Mouse (Mus musculus) Muller cell, postnatal 12 days (primary cell): ENCODE results near the gene Xrn2.
"Not testable (repeated sequence)": the region's sequence is repeated elsewhere in the genome, so short reads cannot be mapped to it uniquely, and the experiment has no call there.

Source experiments
- DNase-seq: peaks from one replicate; pipeline ENCODE4 v3.0.0-alpha.2; 2015; ENCODE audit errors: inconsistent ontology term

Gene Xrn2

GRCm38 (mm10) chr2:147012623-147013184 is at the start of gene Xrn2:
Gene Xrn2 (plus strand): TSS chr2:147012996.
- peak; percentile 97 for DNase-seq

DNA sequence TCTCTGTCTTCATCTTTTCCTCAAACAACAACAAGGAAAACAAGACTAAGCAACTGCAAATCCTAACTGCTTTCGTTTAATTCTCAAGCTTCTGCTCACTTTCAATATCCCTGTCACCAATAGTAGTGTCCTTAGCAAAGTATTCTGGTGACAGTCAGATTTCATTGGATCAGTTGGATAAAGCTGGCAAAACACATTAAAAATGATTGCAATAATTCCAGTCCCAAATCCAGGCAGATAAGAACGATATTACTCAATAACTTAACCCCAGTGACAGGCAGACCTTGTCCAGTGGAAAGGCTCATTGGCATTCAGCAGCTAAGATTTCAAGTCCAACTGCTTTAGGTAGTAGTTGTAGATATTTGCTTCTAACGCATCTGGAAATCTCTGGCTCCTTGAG is 37.8 kb upstream of the Xrn2 start:
- DNase-seq: no peak

- no peak for DNase-seq
Observed at GRCm38 (mm10) chr2:146975453-146976028, 37.3 kb upstream of the Xrn2 start.

DNA sequence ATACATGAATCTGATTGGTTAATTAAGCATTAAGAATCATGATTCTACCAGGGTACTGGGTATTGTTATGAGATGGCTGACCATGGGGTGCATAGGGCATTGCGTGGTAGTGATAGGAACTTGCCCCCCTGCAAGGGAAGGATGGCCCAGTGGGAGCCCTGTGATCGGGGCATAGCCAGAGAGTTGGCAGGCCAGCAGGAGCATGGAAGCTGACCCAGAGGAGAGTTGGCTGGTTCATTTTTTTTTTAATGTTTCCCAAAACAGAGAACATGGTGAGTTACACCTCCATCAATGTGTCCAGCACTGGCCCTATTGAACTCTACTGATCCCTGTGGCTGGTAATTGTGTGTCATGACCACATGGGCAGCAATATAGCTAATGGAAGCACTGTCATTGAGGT is 30.0 kb upstream of the Xrn2 start:
- no peak for DNase-seq

DNA sequence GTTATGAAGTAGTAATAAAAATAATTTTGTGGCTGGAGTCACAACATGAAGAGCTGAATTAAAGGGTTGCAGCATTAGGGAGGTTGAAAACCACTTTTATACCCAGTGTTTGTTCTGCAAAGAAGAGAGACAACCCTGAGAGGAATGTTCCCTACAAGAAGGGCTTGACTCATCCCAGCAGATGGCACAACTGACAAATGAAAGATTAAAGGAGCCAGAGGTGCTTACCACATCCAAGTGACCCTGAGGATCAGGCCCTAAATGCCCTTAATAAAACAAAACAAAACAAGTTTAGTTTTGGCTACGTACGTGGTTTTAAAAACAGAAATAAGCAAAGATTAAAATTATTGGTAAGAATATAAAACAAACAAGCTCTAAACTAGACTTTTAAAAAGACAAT is 28.0 kb upstream of the Xrn2 start:
- no peak for DNase-seq

DNA sequence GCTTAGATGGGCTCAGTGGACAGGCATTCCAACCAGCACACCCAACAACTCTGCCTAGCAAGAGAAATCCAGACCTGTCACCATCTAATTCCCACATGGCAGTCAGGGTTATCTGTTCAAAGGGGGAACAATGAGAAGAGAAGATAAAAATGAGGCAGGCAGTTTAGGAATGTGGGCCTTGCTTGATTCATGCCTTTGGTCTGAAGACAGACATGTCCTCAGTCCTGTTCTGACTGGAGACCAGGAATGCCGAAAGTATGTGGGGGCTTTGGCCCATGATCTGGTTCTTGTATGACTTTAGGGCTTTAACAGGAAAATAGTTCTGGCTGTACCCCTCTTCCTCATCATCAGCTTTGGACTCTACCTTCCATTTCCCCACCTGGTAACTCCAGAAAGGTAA is 27.0 kb upstream of the Xrn2 start:
- DNase-seq: peak; percentile 20

DNA sequence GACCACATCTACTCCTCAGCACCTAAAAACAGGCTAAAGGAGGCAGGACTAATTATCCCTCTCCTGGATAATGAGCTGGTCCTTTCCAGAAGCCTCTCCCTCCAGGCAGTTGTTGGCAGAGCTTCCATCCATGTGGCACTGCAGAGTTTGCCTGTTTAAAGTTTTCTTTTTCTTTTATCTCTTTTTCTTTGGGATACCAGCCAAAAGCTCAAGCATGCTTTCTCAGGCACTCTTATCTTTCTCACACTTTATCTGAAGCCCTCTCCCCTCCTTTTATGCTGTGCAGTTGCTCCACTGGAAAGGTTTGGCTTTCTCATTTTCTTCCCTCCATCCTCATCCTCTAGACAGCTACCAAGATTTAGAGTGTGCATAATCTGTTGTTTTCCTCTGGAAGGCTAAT is 26.4 kb upstream of the Xrn2 start:
- no peak for DNase-seq

- no peak for DNase-seq
Observed at GRCm38 (mm10) chr2:147007265-147007664, 5.5 kb upstream of the Xrn2 start.

GRCm38 (mm10) chr2:147009084-147009483 is 3.7 kb upstream of the Xrn2 start:
- DNase-seq: no peak

DNA sequence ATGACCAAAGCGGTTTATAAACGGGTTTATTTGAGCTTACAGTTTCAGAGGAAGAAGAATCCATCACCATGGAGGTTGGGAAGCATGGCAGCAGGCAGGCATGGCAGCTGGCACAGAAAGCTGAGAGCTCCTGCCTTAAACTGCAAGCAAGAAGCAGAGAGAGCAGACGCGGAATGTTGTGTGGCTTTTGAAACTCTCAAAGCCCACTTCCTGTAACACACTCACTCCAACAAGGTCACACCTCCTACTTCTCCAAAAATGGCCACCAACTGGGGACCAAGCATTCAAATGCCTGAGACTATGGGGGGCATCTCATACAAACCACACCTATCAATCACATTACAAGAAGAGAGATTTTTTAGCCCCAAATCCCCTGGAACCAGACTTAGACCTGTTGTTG is 2.7 kb upstream of the Xrn2 start:
- no peak for DNase-seq

- DNase-seq: no peak
Observed at GRCm38 (mm10) chr2:147010952-147011351, 1.8 kb upstream of the Xrn2 start.

DNA sequence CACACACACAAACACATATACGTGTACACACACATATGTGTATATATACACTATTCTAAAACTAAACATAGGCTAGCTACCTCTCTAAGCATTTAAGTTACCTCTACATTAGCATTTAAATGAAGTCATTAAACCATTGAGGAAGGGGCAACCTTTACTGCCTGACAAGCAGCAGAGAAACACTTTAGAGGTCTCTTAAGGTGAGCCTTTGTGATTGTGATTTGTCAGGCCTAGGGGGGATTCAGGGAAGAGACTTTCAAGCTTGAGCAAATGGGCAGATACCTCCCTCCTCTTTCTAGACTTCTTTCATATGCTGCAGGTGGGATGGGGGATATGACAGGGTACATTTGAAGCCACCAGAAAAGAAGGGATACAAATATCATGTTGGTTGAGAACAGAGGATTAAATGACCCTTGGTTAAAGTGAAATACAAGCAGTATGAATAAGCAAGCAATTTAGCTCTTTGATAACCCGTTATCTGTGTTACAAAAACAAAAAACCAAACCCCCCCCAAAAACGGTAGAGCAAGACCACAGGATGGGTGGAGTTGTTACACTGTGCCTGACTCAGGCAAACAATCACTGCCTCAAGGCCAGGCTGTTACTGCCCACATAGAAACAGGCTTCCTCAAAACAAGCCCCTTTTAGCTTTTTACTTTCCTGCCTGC is 1.2 kb upstream of the Xrn2 start:
- no peak for DNase-seq

GRCm38 (mm10) chr2:147012141-147012622 is 614 bp upstream of the Xrn2 start:
- DNase-seq: no peak

- peak; percentile 92 for DNase-seq
Observed at GRCm38 (mm10) chr2:147013194-147013969, 586 bp downstream of the Xrn2 start.

- DNase-seq: no peak
Observed at GRCm38 (mm10) chr2:147014101-147014886, 1.5 kb downstream of the Xrn2 start.

DNA sequence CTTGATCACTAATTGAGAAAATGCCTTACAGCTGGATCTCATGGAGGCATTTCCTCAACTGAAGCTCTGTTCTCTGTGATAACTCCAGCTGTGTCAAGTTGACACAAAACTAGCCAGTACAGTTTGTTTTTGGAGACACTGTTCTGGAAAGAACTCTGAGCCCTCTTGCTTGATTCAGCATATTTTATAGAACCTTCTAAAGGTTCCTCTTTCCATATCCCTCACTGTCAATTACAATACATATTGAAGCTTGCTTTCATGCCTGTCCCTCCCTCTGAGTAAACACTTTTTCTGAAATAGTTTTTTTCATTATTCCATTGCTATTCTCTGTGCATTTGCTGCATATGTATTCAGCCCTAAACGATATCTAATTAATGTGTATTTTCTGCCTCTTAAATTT is 9.2 kb downstream of the Xrn2 start:
- DNase-seq: not testable (repeated sequence)

DNA sequence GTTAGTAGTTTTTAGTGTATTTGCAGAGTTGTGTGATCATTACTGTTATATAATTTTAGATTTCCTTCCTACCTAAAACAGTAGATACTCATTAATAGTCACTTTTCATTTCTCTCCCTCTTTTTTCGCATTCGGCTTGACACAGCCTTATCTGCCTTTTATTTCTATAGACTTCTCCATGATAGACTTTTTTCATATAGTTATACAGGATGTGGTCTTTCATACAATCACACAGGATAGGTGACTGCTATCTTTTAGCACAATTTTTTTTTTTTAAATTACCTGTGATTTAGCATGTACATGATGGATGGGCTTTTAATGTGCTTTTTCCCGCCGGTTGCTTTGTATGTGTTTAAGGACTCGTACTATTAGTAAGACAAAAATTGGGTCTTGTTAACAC is 10.3 kb downstream of the Xrn2 start:
- no peak for DNase-seq

- DNase-seq: no peak
Observed at GRCm38 (mm10) chr2:147023560-147023959, 10.8 kb downstream of the Xrn2 start.

- no peak for DNase-seq
Observed at GRCm38 (mm10) chr2:147033065-147033464, 20.3 kb downstream of the Xrn2 start.

DNA sequence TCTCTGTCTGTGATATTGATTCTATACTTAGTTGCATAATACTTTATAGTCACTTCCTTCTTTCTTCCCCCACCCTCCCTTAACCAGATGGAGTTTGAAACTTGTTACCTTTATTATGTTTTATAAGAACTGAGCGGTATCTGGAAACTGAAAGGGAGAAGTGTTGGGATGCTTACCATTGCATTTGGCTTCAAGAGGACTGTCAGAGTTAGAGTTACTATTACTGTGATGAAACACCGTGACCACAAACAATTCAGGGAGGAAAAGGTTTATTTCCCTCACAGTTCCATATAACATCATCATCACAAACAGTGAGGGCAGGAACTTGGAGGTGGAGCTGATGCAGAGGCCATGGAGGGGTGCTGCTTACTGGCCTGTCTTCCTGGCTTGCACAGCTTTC is 23.1 kb downstream of the Xrn2 start:
- DNase-seq: no peak

GRCm38 (mm10) chr2:147047051-147047450 is 34.3 kb downstream of the Xrn2 start:
- DNase-seq: no peak
